Mouse (Mus musculus) megakaryocyte-erythroid progenitor cell, adult 5 weeks (primary cell): ENCODE data around the gene Hs3st2. TPM values are rescaled to one million over a fixed set of nuclear protein-coding genes. Genes with fewer than 3 reads are reported as not detected.

Experiments
- polyA plus RNA-seq: library from polyadenylated mRNA; stranded (reverse); fragments of >175 nt; gene quantifications from 2 replicates; pipeline ENCODE4 v1.2.3, GENCODE M21; 2012

Gene Hs3st2
- 0.08 TPM in 1 of 2 replicates, not detected in the other for polyA plus RNA-seq

GRCm38 (mm10) chr7:121391225-121391983 lies at the start of gene Hs3st2:
Hs3st2 (plus strand) TSS chr7:121391859.

